Mouse (Mus musculus) megakaryocyte-erythroid progenitor cell, adult 5-6 weeks (primary cell): ENCODE results near the gene Eno2. TPM values are rescaled to one million over a fixed set of nuclear protein-coding genes. Genes with fewer than 3 reads are reported as not detected.
"Not testable (repeated sequence)": the region's sequence is repeated elsewhere in the genome, so short reads cannot be mapped to it uniquely, and the experiment has no call there.

ENCODE experiments used
- ATAC-seq: replicated peaks from 2 replicates; pipeline ENCODE4 v1.8.0; 2016; ENCODE audit warnings: mild to moderate bottlenecking, inconsistent platforms; ENCODE audit not compliant: severe bottlenecking, poor library complexity, low FRiP score, low TSS enrichment
- total RNA-seq, 2 experiments: library from RNA; stranded (forward) in 1 of 2; stranded (reverse) in 1 of 2; fragments of 200-1000, 215-1000 nt in 1 of 2; fragments of >200 nt in 1 of 2; fragmentation: Nextera tagmentation in 1 of 2; gene quantifications; 2 replicates each; pipeline ENCODE4 v1.2.3; 2014 to 2017

Gene Eno2
- total RNA-seq, 2 experiments from 2014 or later, result not detected

DNA sequence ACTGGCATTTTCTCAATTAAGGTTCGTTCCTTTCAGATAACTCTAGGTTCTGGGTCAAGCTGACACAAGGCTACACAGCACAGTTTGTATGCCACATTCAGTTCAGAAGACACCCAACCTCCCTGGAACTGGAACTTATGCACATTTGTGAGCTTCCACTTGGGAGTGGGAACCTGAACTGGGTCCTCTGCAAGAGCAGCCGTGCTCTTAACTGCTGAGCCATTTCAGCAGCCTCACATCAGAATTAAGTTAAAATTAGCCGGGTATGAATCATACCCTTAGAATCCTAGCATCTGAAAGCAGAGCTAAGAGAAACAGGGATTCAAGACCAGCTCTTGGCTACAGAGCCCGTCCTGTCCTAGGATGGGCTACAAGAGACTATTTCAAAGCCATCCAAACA, 37.9 kb upstream of the Eno2 start:
- ATAC-seq, result no peak

GRCm38 (mm10) chr6:124806446-124807140, 37.1 kb upstream of the Eno2 start:
- ATAC-seq, result no peak

DNA sequence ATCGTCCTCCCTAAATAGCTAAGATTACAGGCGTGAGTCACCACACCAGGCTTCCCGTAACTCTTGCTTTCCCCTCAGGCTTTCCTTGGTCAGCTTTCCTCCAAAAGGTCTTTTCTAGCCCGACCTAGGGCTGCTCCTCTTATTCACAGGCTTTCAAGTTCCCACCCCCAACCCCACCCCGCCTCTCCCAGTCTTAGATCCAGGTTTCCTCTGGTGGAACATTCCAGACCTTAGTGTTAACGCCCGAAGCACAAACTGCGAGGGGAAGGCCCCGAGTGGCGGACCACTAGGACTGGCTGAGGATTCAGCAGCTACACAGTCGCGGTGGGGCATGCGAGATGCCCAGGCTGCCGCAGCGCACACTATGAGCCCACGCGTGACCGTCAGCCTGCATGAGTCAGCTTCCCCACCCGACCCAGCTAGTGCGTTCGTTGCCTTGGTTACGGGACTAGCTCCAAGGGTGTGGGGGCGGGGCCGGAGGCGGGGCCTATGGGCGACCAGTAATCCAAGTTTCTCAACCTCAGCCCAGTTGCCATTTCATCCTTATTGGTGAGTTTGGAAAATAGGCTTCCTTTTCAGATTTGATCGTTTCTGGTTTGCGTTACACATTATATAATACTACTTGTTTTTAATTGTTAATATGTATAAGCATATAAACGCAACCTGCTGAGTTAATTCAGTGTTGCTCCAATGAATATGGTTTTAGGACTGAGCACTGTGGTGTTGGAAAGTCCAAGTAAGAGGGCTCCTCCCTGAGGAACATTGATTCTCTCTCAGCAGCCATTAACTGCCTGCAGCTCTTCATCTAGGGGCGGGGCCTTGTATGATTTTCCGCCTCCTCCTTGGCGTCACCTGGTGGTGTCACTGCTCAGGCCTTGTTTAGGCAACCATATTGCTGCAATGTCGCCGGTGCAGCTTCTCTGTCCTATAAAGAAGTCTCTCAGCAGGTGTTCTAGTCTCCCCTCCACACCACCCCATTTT, 36.2 kb upstream of the Eno2 start:
- peak; percentile 68 for ATAC-seq

DNA sequence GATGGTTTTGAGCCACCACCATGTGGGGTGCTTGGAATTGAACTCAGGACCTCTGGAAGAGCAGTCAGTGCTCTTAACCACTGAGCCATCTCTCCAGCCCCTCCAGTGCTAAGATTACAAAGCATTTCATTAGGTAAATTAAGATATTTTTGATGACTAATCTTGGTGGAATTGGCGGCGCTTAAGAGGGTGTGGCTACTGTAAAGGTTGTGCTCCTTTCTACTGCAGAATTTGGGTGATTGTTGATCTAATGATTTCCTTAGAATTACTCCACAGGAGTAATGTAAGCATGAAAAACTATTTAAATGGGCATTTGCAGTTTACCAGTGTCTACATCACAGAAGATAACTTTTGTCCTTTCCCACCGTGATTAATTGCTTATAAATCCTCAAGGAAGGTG, 34.9 kb upstream of the Eno2 start:
- ATAC-seq, result no peak

GRCm38 (mm10) chr6:124803691-124804090, 34.2 kb upstream of the Eno2 start:
- ATAC-seq, result not testable (repeated sequence)

DNA sequence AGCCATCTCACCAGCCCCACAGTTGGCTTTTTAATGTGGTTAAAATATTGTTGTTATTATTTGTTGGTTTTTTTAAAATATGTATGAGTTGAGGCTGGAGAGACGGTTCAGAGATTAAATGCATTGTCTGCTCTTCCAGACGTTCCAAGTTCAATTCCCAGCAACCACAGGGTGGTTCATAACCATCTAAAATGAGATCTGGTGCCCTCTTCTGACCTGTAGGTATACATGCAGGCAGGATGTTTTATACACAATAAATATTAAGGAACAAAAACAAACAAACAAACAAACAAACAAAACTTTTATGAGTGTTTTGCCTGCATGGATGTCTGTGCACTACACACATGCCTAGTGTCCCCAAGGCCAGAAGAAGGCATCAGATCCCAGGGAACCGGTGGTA, 33.6 kb upstream of the Eno2 start:
- ATAC-seq, result no peak

DNA sequence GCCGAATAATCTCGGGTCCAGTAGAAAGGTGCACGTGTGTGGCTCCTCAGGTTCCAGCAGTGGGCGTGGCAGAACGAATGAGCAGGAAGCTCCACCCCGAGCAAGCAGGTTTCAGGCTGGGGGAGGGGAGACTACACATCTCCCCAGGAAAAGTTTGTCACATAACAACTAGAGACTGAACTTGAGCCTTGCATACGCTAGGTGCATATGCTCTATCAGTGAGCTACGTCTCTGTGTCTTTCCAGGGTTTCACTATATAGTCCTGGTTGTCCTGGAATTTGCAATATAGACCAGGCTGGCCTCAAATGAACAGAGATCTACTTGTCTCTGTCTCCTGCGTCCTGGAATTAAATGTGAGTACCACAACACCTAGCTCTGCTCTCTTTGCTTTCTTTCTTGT, 32.9 kb upstream of the Eno2 start:
- ATAC-seq, result peak; percentile 46

GRCm38 (mm10) chr6:124796200-124796599, 26.7 kb upstream of the Eno2 start:
- no peak for ATAC-seq

- peak; percentile 34; the same call in 1 of the 2 replicates for ATAC-seq
Measured at GRCm38 (mm10) chr6:124795781-124796180, 26.3 kb upstream of the Eno2 start.

- ATAC-seq, result no peak
Measured at GRCm38 (mm10) chr6:124791911-124792310, 22.4 kb upstream of the Eno2 start.

DNA sequence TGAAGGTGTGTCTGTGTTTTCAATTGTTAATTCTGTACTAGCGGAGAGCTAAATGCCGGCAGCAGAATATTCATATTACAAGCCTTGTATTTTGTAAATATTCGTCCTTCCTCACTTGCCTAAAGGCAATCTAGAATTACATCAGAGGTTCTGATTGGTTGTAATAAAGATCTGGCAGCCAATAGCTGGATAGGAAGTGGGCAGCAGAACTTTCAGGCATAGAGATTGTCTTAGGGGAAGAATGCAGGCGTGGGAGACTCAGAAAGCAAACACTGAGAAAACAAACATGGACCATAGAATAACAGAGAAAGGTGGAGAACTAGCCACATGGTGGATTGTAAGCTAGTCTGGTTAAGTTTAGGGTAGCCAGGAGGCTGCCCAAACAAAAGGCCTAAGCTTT, 20.6 kb upstream of the Eno2 start:
- ATAC-seq, result no peak

DNA sequence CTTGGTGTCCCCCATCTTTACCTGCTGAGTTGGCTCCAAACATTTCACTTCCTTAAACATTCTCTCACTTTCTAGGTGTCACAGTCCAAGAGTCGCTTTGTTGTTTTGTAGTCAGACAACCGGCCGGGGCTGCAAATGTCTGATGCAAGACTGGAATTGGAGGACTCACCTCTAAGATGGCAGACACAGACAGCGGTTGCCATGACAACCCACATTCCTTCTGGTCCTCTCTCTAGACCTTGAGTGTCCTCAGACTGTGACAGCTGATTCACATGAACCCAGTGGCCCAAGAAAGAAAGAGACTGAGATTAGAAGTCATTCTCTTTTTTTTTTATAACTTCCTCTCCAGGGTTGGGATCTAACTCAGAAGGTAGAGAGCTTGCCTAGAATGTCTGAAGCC, 20.0 kb upstream of the Eno2 start:
- ATAC-seq, result no peak

- no peak for ATAC-seq
Measured at GRCm38 (mm10) chr6:124787722-124788121, 18.2 kb upstream of the Eno2 start.

- no peak for ATAC-seq
Measured at GRCm38 (mm10) chr6:124786756-124787420, 17.4 kb upstream of the Eno2 start.

DNA sequence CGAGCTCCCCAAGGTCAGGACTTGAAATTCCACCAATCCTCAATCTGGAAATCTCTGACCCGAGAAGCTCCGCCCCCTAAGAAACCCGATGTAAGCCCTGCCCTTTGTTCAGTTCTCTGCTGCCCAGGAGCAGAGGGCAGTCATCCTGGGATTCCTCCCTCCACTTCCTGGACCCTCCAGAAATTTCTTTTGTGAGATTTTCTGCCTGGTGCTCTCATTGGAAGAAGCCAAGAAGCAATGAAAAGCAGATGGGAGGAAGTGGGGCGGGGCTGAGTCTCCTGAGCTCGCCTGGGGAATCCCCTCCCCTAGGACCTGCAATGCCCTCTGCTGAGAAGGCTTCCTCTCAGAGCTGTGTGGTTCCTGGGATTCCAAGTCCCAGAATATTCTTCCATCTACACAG, 13.0 kb upstream of the Eno2 start:
- ATAC-seq, result 0 out of 2 replicates have a peak, but pooled peaks have one; percentile 23

GRCm38 (mm10) chr6:124780917-124781316, 11.4 kb upstream of the Eno2 start:
- ATAC-seq, result no peak

- no peak; the same call in 1 of the 2 replicates for ATAC-seq
Measured at GRCm38 (mm10) chr6:124779984-124780416, 10.5 kb upstream of the Eno2 start.

- ATAC-seq, result peak; percentile 73
Measured at GRCm38 (mm10) chr6:124779222-124779983, 9.9 kb upstream of the Eno2 start, which contains the start of gene Lrrc23. Gene Lrrc23 (minus strand): TSS chr6:124779727.

GRCm38 (mm10) chr6:124770511-124770910, 1.0 kb upstream of the Eno2 start:
- no peak for ATAC-seq
